Mouse (Mus musculus): ENCODE measurements around the gene Gm10147. TPM values are rescaled to one million over a fixed set of nuclear protein-coding genes. Genes with fewer than 3 reads are reported as not detected.
"Not testable (repeated sequence)": the region's sequence is repeated elsewhere in the genome, so short reads cannot be mapped to it uniquely, and the experiment has no call there.

Gene Gm10147
- total RNA-seq (2021), result not detected
- long read RNA-seq, experiment 1, result 0 reads
- long read RNA-seq, experiment 2, result 0 reads

DNA sequence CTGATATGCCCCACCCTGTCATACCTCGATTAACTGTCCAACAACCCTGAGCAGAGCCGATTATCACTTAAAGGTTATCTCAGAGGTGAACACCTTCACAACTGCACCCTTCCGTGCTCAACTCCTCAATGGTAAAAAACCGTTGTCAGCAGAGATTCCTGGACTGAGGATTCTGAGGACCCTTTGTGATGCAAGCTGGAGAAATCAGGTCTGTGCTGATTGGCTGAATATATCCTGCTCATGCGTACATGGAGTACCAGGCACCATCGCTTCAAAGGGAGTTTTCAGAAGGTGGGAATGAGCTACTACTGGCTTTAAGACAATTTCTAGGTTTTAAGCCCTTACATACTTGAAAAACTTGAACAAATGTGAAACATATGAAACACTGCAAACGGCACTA is at the start of gene Gm10147:
Gene Gm10147 (minus strand): TSS at position 101 of the 400 bp plus-strand sequence.
- not testable (repeated sequence) for DNase-seq (ENCODE audit: low spot score in 2 of 2)

Small RNAs within 50 kb of the gene (microRNA-seq; reads per million reads assigned to microRNA genes)
- gene Gm44499 (ENCODE audit: borderline number of aligned reads in 2 of 2), result 0 reads per million in 2 experiments
